Mouse (Mus musculus) thymus, postnatal 25 days (tissue): ENCODE measurements at regions not wholly inside any gene's neighbourhood (a gene's known extent, or its start where the extent isn't known, plus 50 kb on each side); places are given as distances from the start of the nearest gene placed in this dataset.
A peak's percentile ranks its signal among the peaks of the same experiment; 100 is the strongest.
"Not testable (repeated sequence)": the region's sequence is repeated elsewhere in the genome, so short reads cannot be mapped to it uniquely, and the experiment has no call there.

Experiments used
- DNase-seq: peaks from one replicate; pipeline ENCODE4 v3.0.0; 2022

GRCm38 (mm10) chr8:8973769-8974168 is 283.4 kb upstream of the Arglu1 start:
- DNase-seq, result no peak

- DNase-seq, result no peak
Measured at GRCm38 (mm10) chr8:8973334-8973733, 283.0 kb upstream of the Arglu1 start.

GRCm38 (mm10) chr8:8970776-8971175 is 280.5 kb upstream of the Arglu1 start:
- DNase-seq, result no peak

GRCm38 (mm10) chr8:8970346-8970745 is 280.0 kb upstream of the Arglu1 start:
- DNase-seq, result no peak

- DNase-seq, result peak; percentile 29
Measured at GRCm38 (mm10) chr8:8969112-8969950, 279.0 kb upstream of the Arglu1 start.

- no peak for DNase-seq
Measured at GRCm38 (mm10) chr8:8966658-8967048, 276.3 kb upstream of the Arglu1 start.

- DNase-seq, result no peak
Measured at GRCm38 (mm10) chr8:8965983-8966657, 275.8 kb upstream of the Arglu1 start.

GRCm38 (mm10) chr8:8960221-8960620 is 269.9 kb upstream of the Arglu1 start:
- DNase-seq, result no peak

- DNase-seq, result no peak
Measured at GRCm38 (mm10) chr8:8959787-8960093, 269.4 kb upstream of the Arglu1 start.

- no peak for DNase-seq
Measured at GRCm38 (mm10) chr8:8959021-8959786, 268.9 kb upstream of the Arglu1 start.

- DNase-seq, result not testable (repeated sequence)
Measured at GRCm38 (mm10) chr8:8958140-8958539, 267.8 kb upstream of the Arglu1 start.

- no peak for DNase-seq
Measured at GRCm38 (mm10) chr8:8952212-8952611, 261.9 kb upstream of the Arglu1 start.

- DNase-seq, result no peak
Measured at GRCm38 (mm10) chr8:8951186-8951585, 260.9 kb upstream of the Arglu1 start.

- no peak for DNase-seq
Measured at GRCm38 (mm10) chr8:8947516-8948161, 257.3 kb upstream of the Arglu1 start.

- no peak for DNase-seq
Measured at GRCm38 (mm10) chr8:8942991-8943390, 252.7 kb upstream of the Arglu1 start.

- DNase-seq, result no peak
Measured at GRCm38 (mm10) chr8:8940899-8941298, 250.6 kb upstream of the Arglu1 start.

GRCm38 (mm10) chr8:8938536-8938935 is 248.2 kb upstream of the Arglu1 start:
- no peak for DNase-seq

GRCm38 (mm10) chr8:8932466-8932865 is 242.1 kb upstream of the Arglu1 start:
- DNase-seq, result no peak

GRCm38 (mm10) chr8:8931746-8932145 is 241.4 kb upstream of the Arglu1 start:
- no peak for DNase-seq

GRCm38 (mm10) chr8:8928074-8928862 is 237.9 kb upstream of the Arglu1 start:
- DNase-seq, result no peak

- no peak for DNase-seq
Measured at GRCm38 (mm10) chr8:8921446-8921845, 231.1 kb upstream of the Arglu1 start.
